Mouse (Mus musculus) heart, embryonic 11.5 days (tissue): ENCODE measurements at regions not wholly inside any gene's neighbourhood (a gene's known extent, or its start where the extent isn't known, plus 50 kb on each side); places are given as distances from the start of the nearest gene placed in this dataset.

Experiments
- ATAC-seq: fragments of 200-750 bp; cut with Nextera tagmentation; replicated peaks from 2 replicates; pipeline ENCODE4 v1.8.0; 2017; ENCODE audit warnings: moderate library complexity; ENCODE audit not compliant: insufficient number of reproducible peaks, low FRiP score, low TSS enrichment
- H3K27ac ChIP-seq: fragments of 300-500 bp; sonication (generic); 2 replicates; pipeline ENCODE4 v1.5.1; 2014; ENCODE audit warnings: mild to moderate bottlenecking, low read depth, low read length
- H3K27me3 ChIP-seq: fragments of 300-500 bp; sonication (generic); 2 replicates; pipeline ENCODE4 v1.6.1; 2014; ENCODE audit warnings: mild to moderate bottlenecking, low read length, mixed read lengths; ENCODE audit not compliant: control insufficient read depth, insufficient read depth
- H3K36me3 ChIP-seq: fragments of 300-500 bp; sonication (generic); 2 replicates; pipeline ENCODE4 v1.6.1; 2014; ENCODE audit warnings: mild to moderate bottlenecking, low read length, moderate library complexity, mixed read lengths; ENCODE audit not compliant: control insufficient read depth, insufficient read depth
- H3K4me1 ChIP-seq: fragments of 300-500 bp; sonication (generic); 2 replicates; pipeline ENCODE4 v1.6.1; 2014; ENCODE audit warnings: low read length; ENCODE audit not compliant: control insufficient read depth, insufficient read depth
- H3K4me2 ChIP-seq: fragments of 300-500 bp; sonication (generic); 2 replicates; pipeline ENCODE4 v1.6.1; 2014; ENCODE audit warnings: mild to moderate bottlenecking, moderate library complexity
- H3K4me3 ChIP-seq: fragments of 300-500 bp; sonication (generic); 2 replicates; pipeline ENCODE4 v1.5.1; 2014; ENCODE audit warnings: low read depth, low read length
- H3K9ac ChIP-seq: fragments of 300-500 bp; sonication (generic); 2 replicates; pipeline ENCODE4 v1.6.1; 2014; ENCODE audit warnings: mild to moderate bottlenecking, low read depth, low read length, moderate library complexity
- H3K9me3 ChIP-seq: fragments of 300-500 bp; sonication (generic); replicated peaks from 2 replicates; pipeline ENCODE4 v1.6.1; 2016; ENCODE audit warnings: low read length; ENCODE audit not compliant: control insufficient read depth
- WGBS: fragments of 180-500 bp; shearing (Covaris S2); extraction: QIAGEN DNeasy Blood & Tissue Kit; methylation state at CpG from one replicate; pipeline ENCODE4 v1.1.7; 2014; ENCODE audit not compliant: insufficient replicate concordance; 5-methylcytosine and 5-hydroxymethylcytosine counted together

- H3K4me2 ChIP-seq = no peak overlapping the region
- H3K4me3 ChIP-seq = no peak overlapping the region
- H3K27me3 ChIP-seq = no peaks in the 10 kb centered on the region
- WGBS = 88% methylated on average over 1 of the region's 1 CpGs
- no peaks in the 10 kb centered on the region for H3K9me3 ChIP-seq
- no peaks in the 10 kb centered on the region for H3K4me1 ChIP-seq
- H3K36me3 ChIP-seq = no peaks in the 10 kb centered on the region
- no peak overlapping the region for H3K27ac ChIP-seq
- no peak overlapping the region for H3K9ac ChIP-seq
- ATAC-seq = no peak
These were observed 375.4 kb upstream of the Adamts5 start for GRCm38 (mm10) chr16:86277031-86277430.

- no peak overlapping the region for H3K9ac ChIP-seq
- H3K9me3 ChIP-seq = no peaks in the 10 kb centered on the region
- no peaks in the 10 kb centered on the region for H3K27me3 ChIP-seq
- no peaks in the 10 kb centered on the region for H3K36me3 ChIP-seq
- H3K4me3 ChIP-seq = no peak overlapping the region
- no peaks in the 10 kb centered on the region for H3K4me1 ChIP-seq
- H3K27ac ChIP-seq = no peak overlapping the region
- H3K4me2 ChIP-seq = no peak overlapping the region
- ATAC-seq = no peak
- 55% methylated on average over 8 of the region's 8 CpGs for WGBS
These were observed 360.0 kb upstream of the Adamts5 start for GRCm38 (mm10) chr16:86261612-86262011.

- Histone ChIP-seq H3K27me3 (no peaks in the 10 kb centered on the region), H3K4me2 (no peak overlapping the region), H3K4me1 (peaks cover 2% of the 10 kb centered on the region; the same call in 1 of the 2 replicates), H3K9me3 (no peaks in the 10 kb centered on the region), H3K27ac (peak overlapping the region; percentile 22; the same call in 1 of the 2 replicates), H3K36me3 (no peaks in the 10 kb centered on the region), H3K9ac (no peak overlapping the region), H3K4me3 (no peak overlapping the region)
- peak; percentile 73; the same call in 1 of the 2 replicates for ATAC-seq
These were observed 351.0 kb upstream of the Adamts5 start for GRCm38 (mm10) chr16:86252630-86253029.

GRCm38 (mm10) chr16:86250021-86250420 lies 348.4 kb upstream of the Adamts5 start:
- no peak for ATAC-seq
- Histone ChIP-seq H3K9ac (no peak overlapping the region), H3K4me2 (no peak overlapping the region), H3K36me3 (no peaks in the 10 kb centered on the region), H3K9me3 (no peaks in the 10 kb centered on the region), H3K27ac (no peak overlapping the region), H3K27me3 (no peaks in the 10 kb centered on the region), H3K4me3 (no peak overlapping the region), H3K4me1 (peaks cover 2% of the 10 kb centered on the region; the same call in 1 of the 2 replicates)
- WGBS = 87% methylated on average over 6 of the region's 6 CpGs

- Histone ChIP-seq H3K4me1 (no peaks in the 10 kb centered on the region), H3K4me2 (no peak overlapping the region), H3K27me3 (no peaks in the 10 kb centered on the region), H3K36me3 (no peaks in the 10 kb centered on the region), H3K9ac (no peak overlapping the region), H3K9me3 (no peaks in the 10 kb centered on the region), H3K4me3 (no peak overlapping the region), H3K27ac (no peak overlapping the region)
- ATAC-seq = no peak
- WGBS = 78% methylated on average over 2 of the region's 2 CpGs
These were observed 342.6 kb upstream of the Adamts5 start for GRCm38 (mm10) chr16:86244191-86244590.

- H3K4me2 ChIP-seq = no peak overlapping the region
- no peak overlapping the region for H3K27ac ChIP-seq
- H3K27me3 ChIP-seq = no peaks in the 10 kb centered on the region
- no peak overlapping the region for H3K4me3 ChIP-seq
- no peaks in the 10 kb centered on the region for H3K36me3 ChIP-seq
- H3K9ac ChIP-seq = no peak overlapping the region
- no peaks in the 10 kb centered on the region for H3K9me3 ChIP-seq
- H3K4me1 ChIP-seq = no peaks in the 10 kb centered on the region
- ATAC-seq = no peak
- 79% methylated on average over 3 of the region's 3 CpGs for WGBS
These were observed 341.3 kb upstream of the Adamts5 start for GRCm38 (mm10) chr16:86242766-86243510.

- H3K36me3 ChIP-seq = no peaks in the 10 kb centered on the region
- WGBS = 74% methylated on average over 3 of the region's 3 CpGs
- no peak overlapping the region for H3K27ac ChIP-seq
- no peak overlapping the region for H3K4me3 ChIP-seq
- H3K9me3 ChIP-seq = no peaks in the 10 kb centered on the region
- no peak overlapping the region for H3K9ac ChIP-seq
- no peak overlapping the region for H3K4me2 ChIP-seq
- H3K4me1 ChIP-seq = no peaks in the 10 kb centered on the region
- no peak for ATAC-seq
- no peaks in the 10 kb centered on the region for H3K27me3 ChIP-seq
These were observed 321.4 kb upstream of the Adamts5 start for GRCm38 (mm10) chr16:86222997-86223396.

GRCm38 (mm10) chr16:86210547-86210946 lies 308.9 kb upstream of the Adamts5 start:
- no peak overlapping the region for H3K27ac ChIP-seq
- H3K27me3 ChIP-seq = no peaks in the 10 kb centered on the region
- H3K4me1 ChIP-seq = no peaks in the 10 kb centered on the region
- no peak overlapping the region for H3K9ac ChIP-seq
- ATAC-seq = no peak
- no peak overlapping the region for H3K4me3 ChIP-seq
- no peaks in the 10 kb centered on the region for H3K36me3 ChIP-seq
- no peak overlapping the region for H3K4me2 ChIP-seq
- H3K9me3 ChIP-seq = no peaks in the 10 kb centered on the region

- Histone ChIP-seq H3K9ac (no peak overlapping the region), H3K9me3 (no peaks in the 10 kb centered on the region), H3K4me1 (no peaks in the 10 kb centered on the region), H3K4me2 (no peak overlapping the region), H3K27me3 (no peaks in the 10 kb centered on the region), H3K4me3 (no peak overlapping the region), H3K27ac (no peak overlapping the region), H3K36me3 (no peaks in the 10 kb centered on the region)
- no peak for ATAC-seq
These were observed 307.7 kb upstream of the Adamts5 start for GRCm38 (mm10) chr16:86209319-86209718.
